Mouse (Mus musculus): ENCODE measurements around the gene Drg2. TPM values are rescaled to one million over a fixed set of nuclear protein-coding genes. Genes with fewer than 3 reads are reported as not detected.

The Drg2 gene
- 10 to 100 TPM; 18.9 to 21.8 TPM for total RNA-seq (2023)

GRCm38 (mm10) chr11:60454080-60454744 is at the start of gene Drg2:
Gene Drg2, plus strand, starts transcription at chr11:60454591.

GRCm38 (mm10) chr11:60416963-60417716 is 37.3 kb upstream of the Drg2 start, which contains the start of gene Gid4:
Gene Gid4, plus strand, starts transcription at chr11:60417145.

GRCm38 (mm10) chr11:60417717-60418472 is 36.5 kb upstream of the Drg2 start, which contains the start of gene Atpaf2:
Gene Atpaf2, minus strand, starts transcription at chr11:60418457.

GRCm38 (mm10) chr11:60469039-60469438 is 14.6 kb downstream of the Drg2 start, which contains the start of gene Myo15:
Gene Myo15, plus strand, starts transcription at chr11:60469339.

Other genes with a start within 250 kb of the Drg2 start
- gene Srebf1, start 232.0 kb upstream of the Drg2 start, total RNA-seq (2023) = 10 to 100 TPM; 50.9 to 53.7 TPM
- gene Tom1l2, start 101.7 kb upstream of the Drg2 start, total RNA-seq (2023) = 10 to 100 TPM in 1 of 2 experiments, 1 to 10 TPM in 1; 9.9 to 15.0 TPM
- under 1 TPM; 0.37 to 0.44 TPM for gene Drc3, start 101.3 kb upstream of the Drg2 start, total RNA-seq (2023)
- 1 to 10 TPM; 8.5 TPM for gene Gid4, start 37.4 kb upstream of the Drg2 start, total RNA-seq (2023)
- 10 to 100 TPM; 14.3 to 19.3 TPM for gene Atpaf2, start 36.1 kb upstream of the Drg2 start, total RNA-seq (2023)
- under 1 TPM; 0.46 TPM for gene Myo15, start 14.7 kb downstream of the Drg2 start, total RNA-seq (2023)
- 10 to 100 TPM; 35.1 to 37.0 TPM for gene Alkbh5, start 81.8 kb downstream of the Drg2 start, total RNA-seq (2023)
- gene Llgl1, start 245.1 kb downstream of the Drg2 start, total RNA-seq (2023) = 10 to 100 TPM; 15.3 to 17.6 TPM